Mouse (Mus musculus) bone marrow macrophage, adult 2 months (primary cell): ENCODE measurements at regions not wholly inside any gene's neighbourhood (a gene's known extent, or its start where the extent isn't known, plus 50 kb on each side); places are given as distances from the start of the nearest gene placed in this dataset.

Experiments
- CTCF ChIP-seq: IDR thresholded peaks from 2 replicates; pipeline ENCODE4 v1.5.1; 2012; ENCODE audit warnings: low read depth, mild to moderate bottlenecking, low read length, moderate library complexity
- POLR2A ChIP-seq: IDR thresholded peaks from 2 replicates; pipeline ENCODE4 v1.6.1; 2012; ENCODE audit warnings: mild to moderate bottlenecking, low read depth, low read length, borderline replicate concordance

DNA sequence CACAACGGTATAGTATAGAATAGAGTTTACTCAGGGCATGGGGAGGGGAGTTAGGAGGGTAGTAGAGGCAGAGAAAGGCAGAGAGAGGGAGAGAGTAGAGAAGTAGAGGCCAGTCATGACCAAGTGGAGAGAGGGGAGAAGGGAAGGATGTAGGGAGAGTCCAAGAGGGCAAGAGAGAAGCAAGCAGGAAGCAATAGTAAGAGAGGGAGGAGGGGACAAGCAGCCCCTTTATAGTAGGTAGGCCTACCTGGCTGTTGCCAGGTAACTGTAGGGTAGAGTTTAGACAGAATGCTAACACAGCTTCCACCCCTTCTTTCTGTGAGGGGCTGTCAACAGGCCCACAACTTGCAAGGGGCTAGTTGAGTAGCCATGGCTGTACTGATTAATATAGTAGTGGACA is 69.2 kb upstream of the Tpm1 start:
- no peak for TF ChIP-seq CTCF
- no peak for TF ChIP-seq POLR2A
